Mouse (Mus musculus) embryonic fibroblast, embryonic 13.5 days (primary cell): ENCODE measurements around the gene P4ha1.
"Not testable (repeated sequence)": the region's sequence is repeated elsewhere in the genome, so short reads cannot be mapped to it uniquely, and the experiment has no call there.

Experiments
- CTCF ChIP-seq: IDR thresholded peaks from 2 replicates; pipeline ENCODE4 v1.5.1; 2011; ENCODE audit warnings: mild to moderate bottlenecking, control low read depth, low read length, moderate library complexity, borderline replicate concordance; ENCODE audit not compliant: insufficient read depth
- POLR2A ChIP-seq: IDR thresholded peaks from 2 replicates; pipeline ENCODE4 v1.6.1; 2011; ENCODE audit warnings: low read depth, mild to moderate bottlenecking, control low read depth, low read length, moderate library complexity

GRCm38 (mm10) chr10:59395461-59395860, 72.4 kb downstream of the P4ha1 start, which contains the start of gene Gm10273:
- TF ChIP-seq POLR2A, CTCF: not testable (repeated sequence)
